Mouse (Mus musculus) forebrain, postnatal 0 days (tissue): ENCODE data around the gene Ptprs. TPM values are rescaled to one million over a fixed set of nuclear protein-coding genes. Genes with fewer than 3 reads are reported as not detected.

Source experiments
- ATAC-seq: fragments of 200-750 bp; cut with Nextera tagmentation; 2 replicates; pipeline ENCODE4 v1.8.0; 2017; ENCODE audit warnings: mild to moderate bottlenecking, moderate library complexity
- DNase-seq: peaks from one replicate; pipeline ENCODE4 v3.0.0-alpha.2; 2015
- H3K27ac ChIP-seq: fragments of 300-500 bp; sonication (generic); 2 replicates; pipeline ENCODE4 v1.5.1; 2014; ENCODE audit warnings: low read depth, mild to moderate bottlenecking, antibody characterized with exemption, low read length, moderate library complexity, mixed read lengths
- H3K27me3 ChIP-seq: fragments of 300-500 bp; sonication (generic); 2 replicates; pipeline ENCODE4 v1.6.1; 2014; ENCODE audit warnings: mild to moderate bottlenecking, low read length, mixed read lengths; ENCODE audit not compliant: insufficient read depth
- H3K36me3 ChIP-seq: fragments of 300-500 bp; sonication (generic); 2 replicates; pipeline ENCODE4 v1.6.1; 2014; ENCODE audit warnings: mild to moderate bottlenecking, moderate library complexity; ENCODE audit not compliant: insufficient read depth
- H3K4me1 ChIP-seq: fragments of 300-500 bp; sonication (generic); 2 replicates; pipeline ENCODE4 v1.6.1; 2014; ENCODE audit warnings: antibody characterized with exemption; ENCODE audit not compliant: insufficient read depth
- H3K4me2 ChIP-seq: fragments of 300-500 bp; sonication (generic); 2 replicates; pipeline ENCODE4 v1.6.1; 2014; ENCODE audit warnings: low read depth, mild to moderate bottlenecking, moderate library complexity
- H3K4me3 ChIP-seq: fragments of 300-500 bp; sonication (generic); 2 replicates; pipeline ENCODE4 v1.5.1; 2014; ENCODE audit warnings: low read depth, low read length, mixed read lengths
- H3K9ac ChIP-seq: fragments of 300-500 bp; sonication (generic); 2 replicates; pipeline ENCODE4 v1.6.1; 2014; ENCODE audit warnings: mild to moderate bottlenecking
- H3K9me3 ChIP-seq: fragments of 300-500 bp; sonication (generic); 2 replicates; pipeline ENCODE4 v1.6.1; 2016; ENCODE audit warnings: low read length
- CTCF ChIP-seq: sonication (generic); IDR thresholded peaks from 2 replicates; pipeline ENCODE4 v1.5.1; 2016; ENCODE audit warnings: antibody characterized with exemption, control low read depth, low read depth
- WGBS: fragments of 180-500 bp; shearing (Covaris S2); extraction: QIAGEN DNeasy Blood & Tissue Kit; methylation state at CpG from one replicate; pipeline ENCODE4 v1.1.7; 2014; 5-methylcytosine and 5-hydroxymethylcytosine counted together
- polyA plus RNA-seq: library from polyadenylated mRNA; unstranded; fragments of >200 nt; fragmentation: Nextera tagmentation; extraction: Ambion mirVana; gene quantifications from 2 replicates; pipeline ENCODE4 v1.2.1, GENCODE M21; 2015
- total RNA-seq: library from RNA; depleted of rRNA; stranded (reverse); fragments of >200 nt; gene quantifications from 2 replicates; pipeline ENCODE4 v1.2.3, GENCODE M21; 2014

Ptprs gene
- total and polyA plus RNA-seq, 2 experiments from 2014 or later: 250 to 711 TPM

DNA sequence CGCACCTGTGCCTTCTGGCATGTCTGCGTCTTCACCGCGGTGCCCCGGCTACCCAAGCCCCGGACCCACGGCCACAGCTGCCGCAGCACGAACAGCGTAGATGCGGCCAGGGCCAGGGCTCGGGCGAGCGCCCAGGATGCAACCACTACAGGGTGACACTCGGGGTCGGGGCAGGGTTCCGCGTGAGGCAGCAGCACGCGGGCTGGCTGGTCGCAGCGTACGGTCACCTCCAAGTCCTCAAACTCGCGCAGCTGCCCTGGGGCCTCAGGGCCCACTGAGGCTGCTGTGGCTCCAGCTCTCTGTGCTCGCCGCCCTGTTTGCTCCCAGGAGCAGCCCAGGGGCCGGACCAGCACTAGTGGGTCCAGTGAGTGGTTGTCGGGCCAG is 35.4 kb upstream of the Ptprs start:
- no peak; the same call in 1 of the 2 replicates for TF ChIP-seq CTCF
- no peaks in the 10 kb centered on the region for H3K9me3 ChIP-seq
- H3K4me1 ChIP-seq: peaks cover 17% of the 10 kb centered on the region
- H3K9ac ChIP-seq: 0 out of 2 replicates have a peak overlapping the region, but pooled peaks have one; percentile 31
- peak overlapping the region; percentile 19 for H3K4me3 ChIP-seq
- H3K36me3 ChIP-seq: no peaks in the 10 kb centered on the region
- DNase-seq (no peak), ATAC-seq (no peak)
- peak overlapping the region; percentile 41 for H3K4me2 ChIP-seq
- no peak overlapping the region for H3K27ac ChIP-seq
- no peaks in the 10 kb centered on the region; the same call in 1 of the 2 replicates for H3K27me3 ChIP-seq
- 29% methylated on average over 28 of the region's 29 CpGs for WGBS

DNA sequence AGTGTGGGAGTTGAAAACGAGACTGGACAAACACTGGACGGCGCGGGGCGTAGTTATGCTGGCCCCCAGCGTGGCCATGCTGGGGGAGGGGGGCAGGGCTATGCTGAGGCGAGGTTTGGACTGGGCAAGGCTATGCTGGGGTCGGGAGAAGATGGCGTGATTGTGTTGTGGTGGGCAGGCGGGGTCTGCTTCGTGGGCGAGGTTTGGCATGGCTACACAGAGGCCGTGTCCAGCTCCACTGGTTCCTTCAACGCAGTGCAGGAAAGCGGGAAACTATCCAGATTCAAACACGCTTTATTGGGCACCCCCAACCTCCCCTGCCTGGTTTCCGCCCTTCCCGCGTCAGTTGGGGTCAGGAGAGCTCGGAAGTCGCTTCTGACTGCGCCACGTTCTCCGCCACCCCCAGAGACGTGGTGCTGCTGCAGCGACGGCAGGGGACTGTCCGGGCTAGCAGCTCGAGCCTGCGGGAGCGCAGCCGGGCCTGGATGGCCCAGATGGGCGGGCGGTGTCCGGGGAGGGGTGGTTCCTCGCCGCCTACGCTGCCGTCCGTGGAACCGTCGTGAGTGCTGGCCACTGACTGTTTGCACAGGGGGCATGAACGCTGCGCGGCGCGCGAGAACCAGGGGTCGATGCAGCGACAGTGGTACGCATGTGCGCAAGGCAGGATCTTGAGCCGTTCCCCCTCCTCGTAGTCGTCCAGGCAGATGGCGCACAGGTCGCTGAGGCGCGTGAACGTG is 34.9 kb upstream of the Ptprs start:
- ATAC-seq (no peak), DNase-seq (no peak)
- Histone ChIP-seq H3K4me2 (peak overlapping the region; percentile 41), H3K9me3 (no peaks in the 10 kb centered on the region), H3K27me3 (no peaks in the 10 kb centered on the region; the same call in 1 of the 2 replicates), H3K36me3 (no peaks in the 10 kb centered on the region), H3K27ac (no peak overlapping the region), H3K9ac (peak overlapping the region; percentile 31; the same call in 1 of the 2 replicates), H3K4me3 (peak overlapping the region; percentile 19), H3K4me1 (peaks cover 17% of the 10 kb centered on the region)
- no peak; the same call in 1 of the 2 replicates for TF ChIP-seq CTCF
- WGBS: 10% methylated on average over 59 of the region's 60 CpGs

DNA sequence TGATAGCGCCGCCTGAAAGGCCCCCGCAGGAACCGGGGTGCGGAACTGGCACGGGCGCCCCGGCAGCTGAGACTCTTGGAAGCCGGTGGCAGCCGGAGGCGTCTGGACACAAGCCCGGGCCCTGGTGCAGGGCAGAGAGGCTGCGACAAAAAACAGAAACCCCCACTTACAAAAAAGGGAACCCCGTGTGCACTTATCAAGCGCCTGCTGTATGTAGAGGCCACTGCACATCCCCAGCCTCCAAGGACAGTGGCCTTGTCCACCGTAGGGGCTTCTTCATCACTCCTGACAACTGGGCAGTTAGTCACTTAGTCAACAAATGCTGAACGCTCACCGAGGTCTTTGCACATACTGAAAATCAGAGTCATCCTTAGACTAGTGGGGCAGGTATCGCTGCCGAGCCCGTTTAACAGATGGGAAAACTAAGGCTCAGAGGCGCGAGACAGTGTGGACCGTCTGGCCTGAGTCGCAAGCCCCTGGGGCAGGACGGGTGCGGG is 34.2 kb upstream of the Ptprs start:
- Histone ChIP-seq H3K4me1 (peaks cover 11% of the 10 kb centered on the region), H3K27ac (peak overlapping the region; percentile 30; the same call in 1 of the 2 replicates), H3K36me3 (no peaks in the 10 kb centered on the region), H3K9me3 (no peaks in the 10 kb centered on the region), H3K27me3 (no peaks in the 10 kb centered on the region; the same call in 1 of the 2 replicates), H3K9ac (no peak overlapping the region), H3K4me3 (no peak overlapping the region), H3K4me2 (peak overlapping the region; percentile 41; the same call in 1 of the 2 replicates)
- WGBS: 26% methylated on average over 27 of the region's 27 CpGs
- peak; percentile 55 for DNase-seq
- no peak for ATAC-seq
- TF ChIP-seq CTCF: no peak

DNA sequence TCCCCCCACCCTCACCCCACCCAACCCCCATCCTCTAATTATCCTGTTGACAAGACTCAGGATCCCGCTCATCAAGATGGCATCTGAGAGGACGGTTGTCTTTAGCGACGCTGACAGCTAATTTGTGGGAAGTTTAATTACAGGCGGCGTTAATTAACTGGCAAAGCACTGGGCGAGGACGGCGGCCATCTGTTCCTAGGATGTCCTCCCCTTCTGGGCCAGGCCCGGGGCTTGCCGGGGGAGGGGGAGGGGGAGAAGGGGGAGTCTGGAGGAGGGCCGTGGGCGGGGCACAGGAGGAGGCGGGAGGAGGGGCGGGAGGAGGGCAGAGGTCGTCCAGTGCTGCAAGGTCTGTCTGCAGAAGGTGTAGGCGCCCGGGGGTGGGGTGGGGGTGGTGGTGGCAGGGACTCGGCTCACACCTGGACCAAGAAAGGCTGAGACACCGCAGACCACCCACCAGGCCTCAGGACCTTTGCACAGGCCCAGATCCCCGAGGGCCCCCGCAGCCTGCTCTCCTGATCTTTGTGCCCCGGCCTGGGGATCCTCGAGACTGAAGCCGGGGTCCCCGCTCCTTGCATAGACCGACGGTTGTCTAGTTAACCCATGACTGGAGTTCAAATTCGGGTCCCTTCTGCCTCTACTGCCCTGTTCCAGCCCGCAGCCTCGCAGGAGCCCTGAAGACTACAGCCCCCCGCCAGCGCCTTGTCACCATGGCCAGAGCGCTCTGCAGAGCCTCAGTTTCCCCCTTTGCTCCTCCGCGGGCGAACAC is 33.6 kb upstream of the Ptprs start:
- Histone ChIP-seq H3K4me1 (peaks cover 7% of the 10 kb centered on the region; the same call in 1 of the 2 replicates), H3K36me3 (no peaks in the 10 kb centered on the region), H3K9ac (no peak overlapping the region), H3K9me3 (no peaks in the 10 kb centered on the region), H3K27ac (peak overlapping the region; percentile 30; the same call in 1 of the 2 replicates), H3K27me3 (no peaks in the 10 kb centered on the region; the same call in 1 of the 2 replicates), H3K4me2 (peak overlapping the region; percentile 13; the same call in 1 of the 2 replicates), H3K4me3 (no peak overlapping the region)
- WGBS: 6% methylated on average over 32 of the region's 37 CpGs
- DNase-seq: peak; percentile 82
- no peak for TF ChIP-seq CTCF
- ATAC-seq: peak; percentile 50

DNA sequence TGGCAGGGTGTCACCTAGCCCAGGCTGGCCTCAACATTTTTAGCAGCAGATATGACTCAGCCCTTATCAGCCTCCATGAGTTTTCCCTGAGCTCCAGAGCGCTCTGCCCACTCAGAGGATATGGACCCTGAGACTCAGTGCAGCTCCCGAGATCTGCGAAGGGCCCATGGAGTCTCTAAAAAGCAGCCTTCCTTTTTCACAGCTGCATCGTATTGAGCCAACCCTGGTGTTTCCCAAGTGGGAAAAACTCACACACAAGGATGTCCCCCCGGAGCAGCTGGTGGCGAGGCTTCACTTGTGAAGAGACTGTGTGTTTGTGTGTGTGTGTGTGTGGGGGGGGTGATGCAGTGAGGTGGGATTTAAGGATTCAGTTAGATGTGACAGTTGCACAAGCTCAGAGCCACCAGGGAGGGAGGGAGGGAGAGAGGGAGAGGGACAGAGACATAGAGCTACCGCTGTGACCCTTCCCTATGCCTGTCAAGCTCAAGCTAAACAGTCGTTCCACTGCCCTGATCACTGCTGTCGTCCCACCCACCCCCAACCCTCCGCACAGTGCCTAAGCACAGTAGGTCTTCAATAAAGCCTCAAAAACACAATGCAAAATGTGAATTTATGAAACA is 32.8 kb upstream of the Ptprs start:
- Histone ChIP-seq H3K27me3 (no peaks in the 10 kb centered on the region; the same call in 1 of the 2 replicates), H3K9me3 (no peaks in the 10 kb centered on the region), H3K4me1 (peaks cover 7% of the 10 kb centered on the region; the same call in 1 of the 2 replicates), H3K9ac (no peak overlapping the region), H3K4me3 (no peak overlapping the region), H3K36me3 (no peaks in the 10 kb centered on the region), H3K27ac (peak overlapping the region; percentile 81), H3K4me2 (peak overlapping the region; percentile 13; the same call in 1 of the 2 replicates)
- DNase-seq: peak; percentile 51
- ATAC-seq: peak; percentile 5
- TF ChIP-seq CTCF: no peak
- 26% methylated on average over 10 of the region's 10 CpGs for WGBS
